37 mouse cellular contexts compared by ENCODE assay signal in genomic region chr19:11059967-11060366, GRCm38 (mm10). TPM values are rescaled to one million over a fixed set of nuclear protein-coding genes. Genes with fewer than 3 reads are reported as not detected.
DNase-seq lines count a peak whose midpoint lies in the region; ATAC-seq and TF ChIP-seq lines count a peak whose summit lies in the region.
"Had no signal": no experiment of that assay in that cellular context is flagged by ENCODE, and none has a peak within 500 bp of the region (broad histone marks: within the 10 kb centered on the region; RNA-seq: fewer than 3 reads in every experiment).

No protein-coding gene starts in this region.

- ATAC-seq in granulocyte monocyte progenitor cell, adult 5-6 weeks (replicated peaks; ENCODE audit: poor library complexity, severe bottlenecking), result peak; percentile 95
- peak; percentile 91 for ATAC-seq in megakaryocyte progenitor cell, adult 5-6 weeks (replicated peaks; ENCODE audit: poor library complexity)
- ATAC-seq in forebrain, embryonic 13.5 days, result no peak
- ATAC-seq in hindbrain, embryonic 14.5 days (ENCODE audit: low FRiP score), result no peak
- ATAC-seq: activated CD4-positive, CD25-positive, alpha-beta regulatory T cell, adult 4 months; CD4-positive, CD25-positive, alpha-beta regulatory T cell, adult 4 months; forebrain, embryonic 14.5 days; hindbrain, embryonic 16.5 days; intestine, embryonic 15.5 days had no signal

- H3K27me3 ChIP-seq in forebrain, embryonic 13.5 days, result no peaks in the 10 kb centered on the region
- H3K27me3 ChIP-seq in hindbrain, embryonic 14.5 days (ENCODE audit: control insufficient read depth, insufficient read depth, low read length), result no peaks in the 10 kb centered on the region
- H3K27me3 ChIP-seq: embryonic facial prominence, embryonic 13.5 days; heart, embryonic 13.5 days; hindbrain, embryonic 12.5 days; intestine, embryonic 15.5 days had no signal

- no peak for TF ChIP-seq CTCF in bone marrow, adult 2 months (IDR thresholded peaks at IDR 0.05; ENCODE audit: control insufficient read depth, insufficient read depth, low read length)

- H3K4me2 ChIP-seq in forebrain, embryonic 13.5 days, result no peak overlapping the region
- no peak overlapping the region for H3K4me2 ChIP-seq in hindbrain, embryonic 14.5 days (replicated peaks)
- H3K4me2 ChIP-seq: embryonic facial prominence, embryonic 13.5 days; heart, embryonic 13.5 days; hindbrain, embryonic 12.5 days; intestine, embryonic 15.5 days had no signal

- H3K9ac ChIP-seq in forebrain, embryonic 13.5 days, result no peak overlapping the region
- no peak overlapping the region for H3K9ac ChIP-seq in hindbrain, embryonic 14.5 days
- H3K9ac ChIP-seq: embryonic facial prominence, embryonic 13.5 days; heart, embryonic 13.5 days; hindbrain, embryonic 12.5 days; intestine, embryonic 15.5 days had no signal

- H3K9me3 ChIP-seq in forebrain, embryonic 13.5 days (replicated peaks), result no peaks in the 10 kb centered on the region
- H3K9me3 ChIP-seq in hindbrain, embryonic 14.5 days (ENCODE audit: control insufficient read depth, low read length), result no peaks in the 10 kb centered on the region
- H3K9me3 ChIP-seq: embryonic facial prominence, embryonic 10.5 days; embryonic facial prominence, embryonic 13.5 days; forebrain, embryonic 10.5 days; heart, embryonic 10.5 days; heart, embryonic 13.5 days; hindbrain, embryonic 12.5 days; intestine, embryonic 15.5 days had no signal

- no peak overlapping the region for H3K4me3 ChIP-seq in bone marrow, adult 2 months (replicated peaks; ENCODE audit: control insufficient read depth, low read depth, low read length)
- H3K4me3 ChIP-seq in forebrain, embryonic 13.5 days, result no peak overlapping the region
- no peak overlapping the region for H3K4me3 ChIP-seq in hindbrain, embryonic 14.5 days (replicated peaks; ENCODE audit: low read length)
- H3K4me3 ChIP-seq: embryonic facial prominence, embryonic 10.5 days; embryonic facial prominence, embryonic 13.5 days; forebrain, embryonic 10.5 days; heart, adult 2 months; heart, embryonic 10.5 days; heart, embryonic 13.5 days; hindbrain, embryonic 12.5 days; intestine, embryonic 15.5 days had no signal

- no peaks in the 10 kb centered on the region; the same call in 1 of the 2 replicates for H3K4me1 ChIP-seq in bone marrow, adult 2 months (ENCODE audit: control insufficient read depth, insufficient read depth, low read length)
- H3K4me1 ChIP-seq in forebrain, embryonic 13.5 days, result no peaks in the 10 kb centered on the region
- no peaks in the 10 kb centered on the region for H3K4me1 ChIP-seq in hindbrain, embryonic 14.5 days (replicated peaks; ENCODE audit: control insufficient read depth, insufficient read depth, low read length)
- H3K4me1 ChIP-seq: embryonic facial prominence, embryonic 10.5 days; embryonic facial prominence, embryonic 13.5 days; forebrain, embryonic 10.5 days; heart, embryonic 10.5 days; heart, embryonic 13.5 days; hindbrain, embryonic 12.5 days; intestine, embryonic 15.5 days had no signal

- peak overlapping the region; percentile 6; the same call in 1 of the 2 replicates for H3K27ac ChIP-seq in bone marrow, adult 2 months (ENCODE audit: control insufficient read depth, insufficient read depth, low read depth, low read length, poor library complexity)
- H3K27ac ChIP-seq in forebrain, embryonic 13.5 days, result no peak overlapping the region
- H3K27ac ChIP-seq in hindbrain, embryonic 14.5 days, result no peak overlapping the region
- H3K27ac ChIP-seq: embryonic facial prominence, embryonic 10.5 days; embryonic facial prominence, embryonic 13.5 days; forebrain, embryonic 10.5 days; heart, adult 2 months; heart, embryonic 10.5 days; heart, embryonic 13.5 days; hindbrain, embryonic 12.5 days; intestine, embryonic 15.5 days had no signal

- H3K36me3 ChIP-seq in forebrain, embryonic 13.5 days (ENCODE audit: poor library complexity, severe bottlenecking), result no peaks in the 10 kb centered on the region
- H3K36me3 ChIP-seq in hindbrain, embryonic 14.5 days (replicated peaks; ENCODE audit: control insufficient read depth, insufficient read depth), result no peaks in the 10 kb centered on the region
- H3K36me3 ChIP-seq: embryonic facial prominence, embryonic 10.5 days; embryonic facial prominence, embryonic 13.5 days; forebrain, embryonic 10.5 days; heart, embryonic 10.5 days; heart, embryonic 13.5 days; hindbrain, embryonic 12.5 days; intestine, embryonic 15.5 days had no signal

- DNase-seq in lung, postnatal 36 days, result peak; percentile 24
- DNase-seq in lung, postnatal 25 days (ENCODE audit: low spot score), result no peak
- no peak for DNase-seq in gastrocnemius, postnatal 10 days
- DNase-seq in hindbrain, embryonic 14.5 days (ENCODE audit: low spot score), result no peak
- DNase-seq: adrenal gland, adult 8-10 months; adrenal gland, postnatal 25 days; cerebellum, adult 11 months; cerebellum, adult 2 months; cerebellum, adult 9-11 months; cerebellum, postnatal 25 days; embryo, embryonic 11 days; gastrocnemius, postnatal 14 days; heart, adult 2 months; heart, postnatal 14 days; kidney, adult 11 months had no signal

- no peak for TF ChIP-seq POLR2A in bone marrow, adult 2 months (IDR thresholded peaks at IDR 0.05; ENCODE audit: borderline replicate concordance, control insufficient read depth, low read depth, low read length)

RNA-seq across cellular contexts. Expression of gene Ms4a8a, which starts 20.9 kb away (rescaled TPM):
- polyA plus RNA-seq in bone marrow, adult 2 months (2011; ENCODE audit: insufficient read depth, insufficient read length, low replicate concordance, missing spikeins), result 7.3 and 12.7 TPM in 2 replicates
- not detected in 2 replicates for total RNA-seq in granulocyte monocyte progenitor cell, adult 5-6 weeks (2014; fragmentation: Nextera tagmentation)
- total RNA-seq in granulocyte monocyte progenitor cell, adult 5-6 weeks (2017), result not detected in 2 replicates
- total RNA-seq in megakaryocyte progenitor cell, adult 5-6 weeks (2015), result 0.17 TPM in 1 of 2 replicates, not detected in the other
- total RNA-seq in megakaryocyte progenitor cell, adult 5-6 weeks (2017), result 1.5 TPM in 1 of 2 replicates, not detected in the other
- total RNA-seq in gastrocnemius, postnatal 10 days (2021), result 1 to 10 TPM in 1 of 2 experiments, under 1 TPM in 1; 0.73 to 1.1 TPM
- polyA plus RNA-seq in forebrain, embryonic 13.5 days (2015; fragmentation: Nextera tagmentation; extraction: Ambion mirVana), result not detected in 2 replicates
- not detected in 2 replicates for polyA plus RNA-seq in hindbrain, embryonic 14.5 days (2014; fragmentation: Nextera tagmentation; extraction: Ambion mirVana)
- total RNA-seq: MEL had no signal
- polyA plus RNA-seq: activated CD4-positive, CD25-positive, alpha-beta regulatory T cell, adult 4 months; C2C12; CD4-positive, CD25-positive, alpha-beta regulatory T cell, adult 4 months; cerebellum, adult 2 months; embryonic facial prominence, embryonic 10.5 days; embryonic facial prominence, embryonic 13.5 days; forebrain, embryonic 10.5 days; forebrain, embryonic 14.5 days; heart, embryonic 10.5 days; hindbrain, embryonic 12.5 days; hindbrain, embryonic 16.5 days had no signal

RNA-seq across cellular contexts. Expression of gene Ms4a18, which starts 42.1 kb away (rescaled TPM):
- polyA plus RNA-seq in bone marrow, adult 2 months (2011; ENCODE audit: insufficient read depth, insufficient read length, low replicate concordance, missing spikeins), result not detected in 2 replicates
- total RNA-seq in granulocyte monocyte progenitor cell, adult 5-6 weeks (2014; fragmentation: Nextera tagmentation), result not detected in 2 replicates
- total RNA-seq in granulocyte monocyte progenitor cell, adult 5-6 weeks (2017), result not detected in 2 replicates
- not detected in 2 replicates for total RNA-seq in megakaryocyte progenitor cell, adult 5-6 weeks (2015)
- not detected in 2 replicates for total RNA-seq in megakaryocyte progenitor cell, adult 5-6 weeks (2017)
- total RNA-seq in gastrocnemius, postnatal 10 days (2021), result not detected
- polyA plus RNA-seq in forebrain, embryonic 13.5 days (2015; fragmentation: Nextera tagmentation; extraction: Ambion mirVana), result not detected in 2 replicates
- not detected in 2 replicates for polyA plus RNA-seq in hindbrain, embryonic 14.5 days (2014; fragmentation: Nextera tagmentation; extraction: Ambion mirVana)
- total RNA-seq: adrenal gland, adult 8-10 months; adrenal gland, postnatal 25 days; gastrocnemius, adult 18-20 months; gastrocnemius, postnatal 14 days; gastrocnemius, postnatal 4 days; heart, adult 2 months; heart, postnatal 14 days; hematopoietic stem cell, adult 5-6 weeks; MEL had no signal
- polyA plus RNA-seq: activated CD4-positive, CD25-positive, alpha-beta regulatory T cell, adult 4 months; C2C12; CD4-positive, CD25-positive, alpha-beta regulatory T cell, adult 4 months; cerebellum, adult 2 months; cortical plate, adult 2 months; embryonic facial prominence, embryonic 10.5 days; embryonic facial prominence, embryonic 13.5 days; forebrain, embryonic 10.5 days; forebrain, embryonic 14.5 days; heart, adult 2 months; heart, embryonic 10.5 days; heart, embryonic 13.5 days; heart, embryonic 16.5 days; hindbrain, embryonic 12.5 days; hindbrain, embryonic 16.5 days had no signal

Comparison
In these comparisons a context has a peak if more than half of its experiments do, and no peak if none do; other contexts are left out.
1. ATAC-seq: peak in granulocyte monocyte progenitor cell, adult 5-6 weeks (single experiment) and megakaryocyte progenitor cell, adult 5-6 weeks (single experiment); none in forebrain, embryonic 13.5 days (single experiment) and hindbrain, embryonic 14.5 days (single experiment).